Mouse (Mus musculus) cerebellum, adult 9-10 months (tissue): Measurements from ENCODE around the gene Sft2d1.

ENCODE experiments used
- DNase-seq: peaks from one replicate; pipeline ENCODE4 v3.0.0; 2022

Sft2d1 gene

GRCm38 (mm10) chr17:8310838-8311614 is at the start of gene Sft2d1:
TSS of gene Sft2d1 (plus strand) at chr17:8311102.
- DNase-seq: peak; percentile 98

GRCm38 (mm10) chr17:8264638-8265037 is 46.3 kb upstream of the Sft2d1 start:
- DNase-seq: peak; percentile 79

- no peak for DNase-seq
These were observed 38.7 kb upstream of the Sft2d1 start for GRCm38 (mm10) chr17:8272054-8272749.

GRCm38 (mm10) chr17:8272951-8273350 is 38.0 kb upstream of the Sft2d1 start:
- DNase-seq: no peak

GRCm38 (mm10) chr17:8276071-8276470 is 34.8 kb upstream of the Sft2d1 start:
- DNase-seq: no peak

GRCm38 (mm10) chr17:8276680-8277079 is 34.2 kb upstream of the Sft2d1 start:
- no peak for DNase-seq

- no peak for DNase-seq
These were observed 33.6 kb upstream of the Sft2d1 start for GRCm38 (mm10) chr17:8277266-8277665.

- DNase-seq: no peak
These were observed 32.5 kb upstream of the Sft2d1 start for GRCm38 (mm10) chr17:8278356-8278755.

- peak; percentile 97 for DNase-seq
These were observed 27.9 kb upstream of the Sft2d1 start, which contains the start of gene Mpc1 for GRCm38 (mm10) chr17:8282821-8283525. TSS of gene Mpc1 (plus strand) at chr17:8282904.

GRCm38 (mm10) chr17:8283526-8284253 is 27.2 kb upstream of the Sft2d1 start:
- DNase-seq: peak; percentile 96

- DNase-seq: no peak
These were observed 26.6 kb upstream of the Sft2d1 start for GRCm38 (mm10) chr17:8284254-8284661.

- DNase-seq: no peak
These were observed 25.8 kb upstream of the Sft2d1 start for GRCm38 (mm10) chr17:8285056-8285455.

GRCm38 (mm10) chr17:8286987-8287386 is 23.9 kb upstream of the Sft2d1 start:
- no peak for DNase-seq

GRCm38 (mm10) chr17:8289993-8290679 is 20.8 kb upstream of the Sft2d1 start:
- no peak for DNase-seq

GRCm38 (mm10) chr17:8290736-8291135 is 20.2 kb upstream of the Sft2d1 start:
- DNase-seq: no peak

- DNase-seq: no peak
These were observed 15.1 kb upstream of the Sft2d1 start for GRCm38 (mm10) chr17:8295825-8296224.

GRCm38 (mm10) chr17:8296313-8296844 is 14.5 kb upstream of the Sft2d1 start:
- no peak for DNase-seq

- no peak for DNase-seq
These were observed 13.2 kb upstream of the Sft2d1 start for GRCm38 (mm10) chr17:8297746-8298145.

- no peak for DNase-seq
These were observed 12.6 kb upstream of the Sft2d1 start for GRCm38 (mm10) chr17:8298281-8298680.

GRCm38 (mm10) chr17:8299524-8299923 is 11.4 kb upstream of the Sft2d1 start:
- DNase-seq: no peak

GRCm38 (mm10) chr17:8301515-8301914 is 9.4 kb upstream of the Sft2d1 start:
- DNase-seq: no peak
